Mouse (Mus musculus) cerebellum, adult 9-10 months (tissue): Measurements from ENCODE around the gene Zfp672.

ENCODE experiments used
- DNase-seq: peaks from one replicate; pipeline ENCODE4 v3.0.0; 2022

The Zfp672 gene

GRCm38 (mm10) chr11:58324614-58325229 lies 5.4 kb downstream of the Zfp672 start:
- DNase-seq = peak; percentile 47

GRCm38 (mm10) chr11:58323570-58324340 lies 6.4 kb downstream of the Zfp672 start:
- no peak for DNase-seq

GRCm38 (mm10) chr11:58322824-58323569 lies 7.1 kb downstream of the Zfp672 start:
- DNase-seq = peak; percentile 99

- peak; percentile 16 for DNase-seq
These were observed 13.3 kb downstream of the Zfp672 start for GRCm38 (mm10) chr11:58316768-58317390.

- DNase-seq = peak; percentile 16
These were observed 13.8 kb downstream of the Zfp672 start for GRCm38 (mm10) chr11:58316344-58316743.

- no peak for DNase-seq
These were observed 14.5 kb downstream of the Zfp672 start for GRCm38 (mm10) chr11:58315536-58316168.

- peak; percentile 39 for DNase-seq
These were observed 16.1 kb downstream of the Zfp672 start for GRCm38 (mm10) chr11:58314069-58314468.

- DNase-seq = peak; percentile 45
These were observed 21.5 kb downstream of the Zfp672 start for GRCm38 (mm10) chr11:58308661-58309060.

- DNase-seq = peak; percentile 75
These were observed 22.6 kb downstream of the Zfp672 start for GRCm38 (mm10) chr11:58307411-58308080.

- DNase-seq = peak; percentile 97
These were observed 23.3 kb downstream of the Zfp672 start, which contains the start of gene Zfp692 for GRCm38 (mm10) chr11:58306860-58307308. Gene Zfp692, plus strand, starts transcription at chr11:58307069.

GRCm38 (mm10) chr11:58305299-58305698 lies 24.8 kb downstream of the Zfp672 start:
- peak; percentile 44 for DNase-seq

GRCm38 (mm10) chr11:58303594-58303993 lies 26.5 kb downstream of the Zfp672 start:
- DNase-seq = peak; percentile 38

- no peak for DNase-seq
These were observed 27.2 kb downstream of the Zfp672 start for GRCm38 (mm10) chr11:58302774-58303445.

GRCm38 (mm10) chr11:58301837-58302754 lies 28.0 kb downstream of the Zfp672 start:
- peak; percentile 99 for DNase-seq

- peak; percentile 81 for DNase-seq
These were observed 29.1 kb downstream of the Zfp672 start for GRCm38 (mm10) chr11:58301057-58301456.

GRCm38 (mm10) chr11:58297396-58297795 lies 32.7 kb downstream of the Zfp672 start:
- no peak for DNase-seq

GRCm38 (mm10) chr11:58292791-58293190 lies 37.3 kb downstream of the Zfp672 start:
- no peak for DNase-seq

GRCm38 (mm10) chr11:58290812-58291211 lies 39.3 kb downstream of the Zfp672 start:
- DNase-seq = no peak

- no peak for DNase-seq
These were observed 40.0 kb downstream of the Zfp672 start for GRCm38 (mm10) chr11:58289992-58290682.
